Mouse (Mus musculus): ENCODE results near the gene Colgalt1. TPM values are rescaled to one million over a fixed set of nuclear protein-coding genes. Genes with fewer than 3 reads are reported as not detected.

Gene Colgalt1
- polyA plus RNA-seq, 1 experiment from 2014 or later: 84.4 TPM

GRCm38 (mm10) chr8:71602666-71603334 lies 8.0 kb upstream of the Colgalt1 start:
- H3K4me1 ChIP-seq (replicated peaks; ENCODE audit: control insufficient read depth, insufficient read depth, low read length): peaks cover 14% of the 10 kb centered on the region
- H3K27me3 ChIP-seq (replicated peaks; ENCODE audit: control insufficient read depth, insufficient read depth, low read length): 0 out of 2 replicates have a peak, but pooled peaks cover 6% of the 10 kb centered on the region
- H3K4me3 ChIP-seq (ENCODE audit: low read depth, low read length): peak overlapping the region; percentile 29
- H3K27ac ChIP-seq (ENCODE audit: low read depth): no peak overlapping the region
- ATAC-seq (replicated peaks; ENCODE audit: low FRiP score, low TSS enrichment, low read depth) (peak; percentile 87), DNase-seq (ENCODE audit: low spot score) (peak; percentile 89)
- H3K9me3 ChIP-seq (ENCODE audit: control insufficient read depth, low read length): no peaks in the 10 kb centered on the region
- WGBS: under 1% methylated on average over 31 of the region's 32 CpGs
- H3K4me2 ChIP-seq (ENCODE audit: low read length): peak overlapping the region; percentile 65
- peak overlapping the region; percentile 20 for H3K9ac ChIP-seq (ENCODE audit: low read length)
- H3K36me3 ChIP-seq (ENCODE audit: control insufficient read depth, insufficient read depth, low read length): no peaks in the 10 kb centered on the region

- Histone ChIP-seq H3K4me2 (ENCODE audit: low read length) (no peak overlapping the region), H3K27ac (ENCODE audit: low read depth) (no peak overlapping the region), H3K9me3 (ENCODE audit: control insufficient read depth, low read length) (no peaks in the 10 kb centered on the region), H3K4me1 (replicated peaks; ENCODE audit: control insufficient read depth, insufficient read depth, low read length) (peaks cover 14% of the 10 kb centered on the region), H3K27me3 (replicated peaks; ENCODE audit: control insufficient read depth, insufficient read depth, low read length) (0 out of 2 replicates have a peak, but pooled peaks cover 6% of the 10 kb centered on the region), H3K4me3 (ENCODE audit: low read depth, low read length) (no peak overlapping the region), H3K36me3 (ENCODE audit: control insufficient read depth, insufficient read depth, low read length) (no peaks in the 10 kb centered on the region), H3K9ac (ENCODE audit: low read length) (no peak overlapping the region)
- ATAC-seq (replicated peaks; ENCODE audit: low FRiP score, low TSS enrichment, low read depth): no peak
- WGBS: 55% methylated on average over 7 of the region's 7 CpGs
- no peak for DNase-seq (ENCODE audit: low spot score)
Measured at GRCm38 (mm10) chr8:71604021-71604420, 6.8 kb upstream of the Colgalt1 start.

- peak overlapping the region; percentile 78 for H3K9ac ChIP-seq (ENCODE audit: low read length)
- H3K4me3 ChIP-seq (ENCODE audit: low read depth, low read length): peak overlapping the region; percentile 84
- no peaks in the 10 kb centered on the region for H3K27me3 ChIP-seq (replicated peaks; ENCODE audit: control insufficient read depth, insufficient read depth, low read length)
- no peak for ATAC-seq (replicated peaks; ENCODE audit: low FRiP score, low TSS enrichment, low read depth)
- peaks cover 10% of the 10 kb centered on the region for H3K4me1 ChIP-seq (replicated peaks; ENCODE audit: control insufficient read depth, insufficient read depth, low read length)
- WGBS: 40% methylated on average over 5 of the region's 5 CpGs
- no peaks in the 10 kb centered on the region for H3K9me3 ChIP-seq (ENCODE audit: control insufficient read depth, low read length)
- peaks cover 42% of the 10 kb centered on the region for H3K36me3 ChIP-seq (ENCODE audit: control insufficient read depth, insufficient read depth, low read length)
- peak overlapping the region; percentile 83 for H3K4me2 ChIP-seq (ENCODE audit: low read length)
- no peak overlapping the region for H3K27ac ChIP-seq (ENCODE audit: low read depth)
- DNase-seq (ENCODE audit: low spot score): no peak
Measured at GRCm38 (mm10) chr8:71612141-71612540, 1.3 kb downstream of the Colgalt1 start.

- Histone ChIP-seq H3K4me3 (ENCODE audit: low read depth, low read length) (no peak overlapping the region), H3K36me3 (ENCODE audit: control insufficient read depth, insufficient read depth, low read length) (peaks cover 55% of the 10 kb centered on the region), H3K27me3 (replicated peaks; ENCODE audit: control insufficient read depth, insufficient read depth, low read length) (no peaks in the 10 kb centered on the region), H3K9me3 (ENCODE audit: control insufficient read depth, low read length) (no peaks in the 10 kb centered on the region), H3K4me1 (replicated peaks; ENCODE audit: control insufficient read depth, insufficient read depth, low read length) (peaks cover 10% of the 10 kb centered on the region), H3K27ac (ENCODE audit: low read depth) (no peak overlapping the region), H3K9ac (ENCODE audit: low read length) (no peak overlapping the region), H3K4me2 (ENCODE audit: low read length) (no peak overlapping the region)
- no peak for DNase-seq (ENCODE audit: low spot score)
- no peak for ATAC-seq (replicated peaks; ENCODE audit: low FRiP score, low TSS enrichment, low read depth)
- 55% methylated on average over 4 of the region's 4 CpGs for WGBS
Measured at GRCm38 (mm10) chr8:71613418-71613817, 2.6 kb downstream of the Colgalt1 start.

- Histone ChIP-seq H3K27ac (ENCODE audit: low read depth) (no peak overlapping the region), H3K4me3 (ENCODE audit: low read depth, low read length) (no peak overlapping the region), H3K4me1 (replicated peaks; ENCODE audit: control insufficient read depth, insufficient read depth, low read length) (no peaks in the 10 kb centered on the region), H3K9ac (ENCODE audit: low read length) (no peak overlapping the region), H3K36me3 (ENCODE audit: control insufficient read depth, insufficient read depth, low read length) (peaks cover 99% of the 10 kb centered on the region), H3K27me3 (replicated peaks; ENCODE audit: control insufficient read depth, insufficient read depth, low read length) (no peaks in the 10 kb centered on the region), H3K4me2 (ENCODE audit: low read length) (no peak overlapping the region), H3K9me3 (ENCODE audit: control insufficient read depth, low read length) (peaks cover 20% of the 10 kb centered on the region)
- WGBS: 98% methylated on average over 2 of the region's 2 CpGs
- no peak for ATAC-seq (replicated peaks; ENCODE audit: low FRiP score, low TSS enrichment, low read depth)
- no peak for DNase-seq (ENCODE audit: low spot score)
Measured at GRCm38 (mm10) chr8:71619786-71620185, 9.0 kb downstream of the Colgalt1 start.

- 0 out of 2 replicates have a peak, but pooled peaks cover 3% of the 10 kb centered on the region for H3K27me3 ChIP-seq (replicated peaks; ENCODE audit: control insufficient read depth, insufficient read depth, low read length)
- H3K4me2 ChIP-seq (ENCODE audit: low read length): no peak overlapping the region
- H3K27ac ChIP-seq (ENCODE audit: low read depth): no peak overlapping the region
- ATAC-seq (replicated peaks; ENCODE audit: low FRiP score, low TSS enrichment, low read depth) (no peak), DNase-seq (ENCODE audit: low spot score) (no peak)
- H3K9me3 ChIP-seq (ENCODE audit: control insufficient read depth, low read length): peaks cover 20% of the 10 kb centered on the region
- H3K36me3 ChIP-seq (ENCODE audit: control insufficient read depth, insufficient read depth, low read length): peaks cover 61% of the 10 kb centered on the region
- H3K4me3 ChIP-seq (ENCODE audit: low read depth, low read length): no peak overlapping the region
- no peak overlapping the region for H3K9ac ChIP-seq (ENCODE audit: low read length)
- peaks cover 26% of the 10 kb centered on the region for H3K4me1 ChIP-seq (replicated peaks; ENCODE audit: control insufficient read depth, insufficient read depth, low read length)
- WGBS: 69% methylated on average over 1 of the region's 1 CpGs
Measured at GRCm38 (mm10) chr8:71625088-71625487, 14.3 kb downstream of the Colgalt1 start.

GRCm38 (mm10) chr8:71626753-71627152 lies 16.0 kb downstream of the Colgalt1 start:
- peaks cover 16% of the 10 kb centered on the region for H3K9me3 ChIP-seq (ENCODE audit: control insufficient read depth, low read length)

GRCm38 (mm10) chr8:71627265-71628099 lies 16.7 kb downstream of the Colgalt1 start:
- Histone ChIP-seq H3K36me3 (ENCODE audit: control insufficient read depth, insufficient read depth, low read length) (peaks cover 37% of the 10 kb centered on the region), H3K27ac (ENCODE audit: low read depth) (no peak overlapping the region), H3K4me3 (ENCODE audit: low read depth, low read length) (no peak overlapping the region), H3K27me3 (replicated peaks; ENCODE audit: control insufficient read depth, insufficient read depth, low read length) (peaks cover 3% of the 10 kb centered on the region; the same call in 1 of the 2 replicates), H3K9me3 (ENCODE audit: control insufficient read depth, low read length) (peaks cover 9% of the 10 kb centered on the region), H3K4me1 (replicated peaks; ENCODE audit: control insufficient read depth, insufficient read depth, low read length) (peaks cover 26% of the 10 kb centered on the region), H3K4me2 (ENCODE audit: low read length) (no peak overlapping the region), H3K9ac (ENCODE audit: low read length) (no peak overlapping the region)
- ATAC-seq (replicated peaks; ENCODE audit: low FRiP score, low TSS enrichment, low read depth): no peak
- 40% methylated on average over 9 of the region's 9 CpGs for WGBS
- DNase-seq (ENCODE audit: low spot score): no peak

More at GRCm38 (mm10) chr8:71626753-71627152, 16.0 kb downstream of the Colgalt1 start:
- Histone ChIP-seq H3K4me1 (replicated peaks; ENCODE audit: control insufficient read depth, insufficient read depth, low read length) (peaks cover 26% of the 10 kb centered on the region), H3K4me2 (ENCODE audit: low read length) (no peak overlapping the region), H3K27me3 (replicated peaks; ENCODE audit: control insufficient read depth, insufficient read depth, low read length) (peaks cover 3% of the 10 kb centered on the region; the same call in 1 of the 2 replicates), H3K9ac (ENCODE audit: low read length) (no peak overlapping the region), H3K27ac (ENCODE audit: low read depth) (no peak overlapping the region), H3K4me3 (ENCODE audit: low read depth, low read length) (no peak overlapping the region), H3K36me3 (ENCODE audit: control insufficient read depth, insufficient read depth, low read length) (peaks cover 44% of the 10 kb centered on the region)
- no peak for DNase-seq (ENCODE audit: low spot score)
- no peak for ATAC-seq (replicated peaks; ENCODE audit: low FRiP score, low TSS enrichment, low read depth)
- 92% methylated on average over 9 of the region's 9 CpGs for WGBS

Data from intestine, embryonic 14.5 days (tissue).